Mouse (Mus musculus): ENCODE results near the gene Skp2. TPM values are rescaled to one million over a fixed set of nuclear protein-coding genes. Genes with fewer than 3 reads are reported as not detected.

Gene Skp2
- polyA plus RNA-seq, 1 experiment from 2014 or later = 76.9 TPM

- peak within 1 kb of the TSS; percentile 78 for H3K9ac ChIP-seq (ENCODE audit: low read depth, low read length)
- peaks cover 6% of the 10 kb centered on the region for H3K4me1 ChIP-seq (ENCODE audit: control insufficient read depth, insufficient read depth, low read length)
- under 1% methylated on average over 30 of the region's 34 CpGs for WGBS
- no peaks in the 10 kb centered on the region for H3K27me3 ChIP-seq (replicated peaks; ENCODE audit: control insufficient read depth, insufficient read depth, low read length)
- H3K4me3 ChIP-seq (ENCODE audit: low read depth, low read length) = peak within 1 kb of the TSS; percentile 88
- DNase-seq (ENCODE audit: low spot score) (peak; percentile 99), ATAC-seq (ENCODE audit: low read depth) (peak; percentile 99)
- peaks cover 32% of the 10 kb centered on the region for H3K36me3 ChIP-seq (ENCODE audit: control insufficient read depth, insufficient read depth, low read length)
- peak within 1 kb of the TSS; percentile 71 for H3K27ac ChIP-seq (replicated peaks; ENCODE audit: low read depth, low read length)
- peak within 1 kb of the TSS; percentile 74 for H3K4me2 ChIP-seq (ENCODE audit: low read depth, low read length)
- H3K9me3 ChIP-seq (ENCODE audit: control insufficient read depth, low read length) = no peaks in the 10 kb centered on the region
Measured at GRCm38 (mm10) chr15:9140252-9140680, 15.0 kb downstream of the Skp2 start, which contains the start of gene Lmbrd2. Gene Lmbrd2, plus strand, starts transcription at chr15:9140550.

- DNase-seq (ENCODE audit: low spot score) (no peak), ATAC-seq (ENCODE audit: low read depth) (no peak)
- Histone ChIP-seq H3K4me1 (ENCODE audit: control insufficient read depth, insufficient read depth, low read length) (peaks cover 9% of the 10 kb centered on the region), H3K9ac (ENCODE audit: low read depth, low read length) (peak overlapping the region; percentile 78), H3K27me3 (replicated peaks; ENCODE audit: control insufficient read depth, insufficient read depth, low read length) (no peaks in the 10 kb centered on the region), H3K9me3 (ENCODE audit: control insufficient read depth, low read length) (no peaks in the 10 kb centered on the region), H3K27ac (replicated peaks; ENCODE audit: low read depth, low read length) (no peak overlapping the region), H3K4me2 (ENCODE audit: low read depth, low read length) (peak overlapping the region; percentile 59), H3K36me3 (ENCODE audit: control insufficient read depth, insufficient read depth, low read length) (peaks cover 35% of the 10 kb centered on the region), H3K4me3 (ENCODE audit: low read depth, low read length) (peak overlapping the region; percentile 88)
- WGBS = 27% methylated on average over 10 of the region's 10 CpGs
Measured at GRCm38 (mm10) chr15:9139447-9139846, 15.8 kb downstream of the Skp2 start.

- ATAC-seq (ENCODE audit: low read depth) (peak; percentile 74), DNase-seq (ENCODE audit: low spot score) (peak; percentile 93)
- Histone ChIP-seq H3K4me2 (ENCODE audit: low read depth, low read length) (no peak overlapping the region; the same call in 1 of the 2 replicates), H3K4me3 (ENCODE audit: low read depth, low read length) (no peak overlapping the region), H3K9ac (ENCODE audit: low read depth, low read length) (no peak overlapping the region), H3K27ac (replicated peaks; ENCODE audit: low read depth, low read length) (peak overlapping the region; percentile 68), H3K4me1 (ENCODE audit: control insufficient read depth, insufficient read depth, low read length) (peaks cover 18% of the 10 kb centered on the region), H3K36me3 (ENCODE audit: control insufficient read depth, insufficient read depth, low read length) (peaks cover 67% of the 10 kb centered on the region), H3K9me3 (ENCODE audit: control insufficient read depth, low read length) (no peaks in the 10 kb centered on the region), H3K27me3 (replicated peaks; ENCODE audit: control insufficient read depth, insufficient read depth, low read length) (no peaks in the 10 kb centered on the region)
- WGBS = 31% methylated on average over 6 of the region's 6 CpGs
Measured at GRCm38 (mm10) chr15:9134891-9135507, 20.2 kb downstream of the Skp2 start.

- WGBS = 78% methylated on average over 13 of the region's 13 CpGs
- no peaks in the 10 kb centered on the region for H3K9me3 ChIP-seq (ENCODE audit: control insufficient read depth, low read length)
- DNase-seq (ENCODE audit: low spot score) (peak; percentile 51), ATAC-seq (ENCODE audit: low read depth) (no peak)
- peaks cover 74% of the 10 kb centered on the region for H3K36me3 ChIP-seq (ENCODE audit: control insufficient read depth, insufficient read depth, low read length)
- H3K4me1 ChIP-seq (ENCODE audit: control insufficient read depth, insufficient read depth, low read length) = peaks cover 18% of the 10 kb centered on the region
- no peak overlapping the region for H3K27ac ChIP-seq (replicated peaks; ENCODE audit: low read depth, low read length)
- no peak overlapping the region for H3K4me2 ChIP-seq (ENCODE audit: low read depth, low read length)
- H3K27me3 ChIP-seq (replicated peaks; ENCODE audit: control insufficient read depth, insufficient read depth, low read length) = no peaks in the 10 kb centered on the region
- no peak overlapping the region for H3K9ac ChIP-seq (ENCODE audit: low read depth, low read length)
- no peak overlapping the region for H3K4me3 ChIP-seq (ENCODE audit: low read depth, low read length)
Measured at GRCm38 (mm10) chr15:9132693-9133443, 22.4 kb downstream of the Skp2 start.

GRCm38 (mm10) chr15:9131499-9131888 lies 23.7 kb downstream of the Skp2 start:
- H3K4me1 ChIP-seq (ENCODE audit: control insufficient read depth, insufficient read depth, low read length) = peaks cover 18% of the 10 kb centered on the region
- no peak for DNase-seq (ENCODE audit: low spot score)
- H3K9me3 ChIP-seq (ENCODE audit: control insufficient read depth, low read length) = no peaks in the 10 kb centered on the region
- no peaks in the 10 kb centered on the region for H3K27me3 ChIP-seq (replicated peaks; ENCODE audit: control insufficient read depth, insufficient read depth, low read length)
- H3K4me3 ChIP-seq (ENCODE audit: low read depth, low read length) = no peak overlapping the region
- peak overlapping the region; percentile 80 for H3K27ac ChIP-seq (replicated peaks; ENCODE audit: low read depth, low read length)
- H3K36me3 ChIP-seq (ENCODE audit: control insufficient read depth, insufficient read depth, low read length) = peaks cover 74% of the 10 kb centered on the region
- no peak overlapping the region for H3K4me2 ChIP-seq (ENCODE audit: low read depth, low read length)
- 74% methylated on average over 4 of the region's 4 CpGs for WGBS
- ATAC-seq (ENCODE audit: low read depth) = no peak
- H3K9ac ChIP-seq (ENCODE audit: low read depth, low read length) = no peak overlapping the region

- DNase-seq (ENCODE audit: low spot score) = peak; percentile 69
- Histone ChIP-seq H3K9me3 (ENCODE audit: control insufficient read depth, low read length) (no peaks in the 10 kb centered on the region), H3K36me3 (ENCODE audit: control insufficient read depth, insufficient read depth, low read length) (peaks cover 73% of the 10 kb centered on the region), H3K9ac (ENCODE audit: low read depth, low read length) (no peak overlapping the region), H3K4me3 (ENCODE audit: low read depth, low read length) (no peak overlapping the region), H3K4me2 (ENCODE audit: low read depth, low read length) (no peak overlapping the region), H3K27ac (replicated peaks; ENCODE audit: low read depth, low read length) (peak overlapping the region; percentile 80), H3K4me1 (ENCODE audit: control insufficient read depth, insufficient read depth, low read length) (peaks cover 18% of the 10 kb centered on the region), H3K27me3 (replicated peaks; ENCODE audit: control insufficient read depth, insufficient read depth, low read length) (no peaks in the 10 kb centered on the region)
- WGBS = 56% methylated on average over 9 of the region's 9 CpGs
- peak; percentile 48; the same call in 1 of the 2 replicates for ATAC-seq (ENCODE audit: low read depth)
Measured at GRCm38 (mm10) chr15:9130772-9131498, 24.3 kb downstream of the Skp2 start.

- Histone ChIP-seq H3K4me1 (ENCODE audit: control insufficient read depth, insufficient read depth, low read length) (no peaks in the 10 kb centered on the region; the same call in 1 of the 2 replicates), H3K4me3 (ENCODE audit: low read depth, low read length) (no peak overlapping the region), H3K27ac (replicated peaks; ENCODE audit: low read depth, low read length) (no peak overlapping the region), H3K27me3 (replicated peaks; ENCODE audit: control insufficient read depth, insufficient read depth, low read length) (no peaks in the 10 kb centered on the region), H3K9me3 (ENCODE audit: control insufficient read depth, low read length) (no peaks in the 10 kb centered on the region), H3K9ac (ENCODE audit: low read depth, low read length) (no peak overlapping the region), H3K36me3 (ENCODE audit: control insufficient read depth, insufficient read depth, low read length) (peaks cover 82% of the 10 kb centered on the region), H3K4me2 (ENCODE audit: low read depth, low read length) (no peak overlapping the region)
- WGBS = 89% methylated on average over 7 of the region's 7 CpGs
- ATAC-seq (ENCODE audit: low read depth) (no peak), DNase-seq (ENCODE audit: low spot score) (no peak)
Measured at GRCm38 (mm10) chr15:9127051-9127791, 28.0 kb downstream of the Skp2 start.

GRCm38 (mm10) chr15:9124856-9125255 lies 30.4 kb downstream of the Skp2 start:
- no peak overlapping the region for H3K4me3 ChIP-seq (ENCODE audit: low read depth, low read length)
- H3K4me2 ChIP-seq (ENCODE audit: low read depth, low read length) = no peak overlapping the region
- no peaks in the 10 kb centered on the region for H3K9me3 ChIP-seq (ENCODE audit: control insufficient read depth, low read length)
- no peak for DNase-seq (ENCODE audit: low spot score)
- WGBS = 95% methylated on average over 21 of the region's 21 CpGs
- H3K4me1 ChIP-seq (ENCODE audit: control insufficient read depth, insufficient read depth, low read length) = no peaks in the 10 kb centered on the region
- peaks cover 88% of the 10 kb centered on the region for H3K36me3 ChIP-seq (ENCODE audit: control insufficient read depth, insufficient read depth, low read length)
- no peak overlapping the region for H3K9ac ChIP-seq (ENCODE audit: low read depth, low read length)
- H3K27ac ChIP-seq (replicated peaks; ENCODE audit: low read depth, low read length) = no peak overlapping the region
- ATAC-seq (ENCODE audit: low read depth) = no peak
- H3K27me3 ChIP-seq (replicated peaks; ENCODE audit: control insufficient read depth, insufficient read depth, low read length) = no peaks in the 10 kb centered on the region

All from embryonic facial prominence, embryonic 14.5 days (tissue).